Mouse (Mus musculus) adipose tissue, adult 10 weeks (tissue): ENCODE measurements around the gene Olfr827. TPM values are rescaled to one million over a fixed set of nuclear protein-coding genes. Genes with fewer than 3 reads are reported as not detected.

Experiments
- polyA plus RNA-seq: library from polyadenylated mRNA; stranded (reverse); fragments of 350-450 nt; fragmentation: Illumina TruSeq; extraction: RNeasy Lipid Tissue Mini Kit (QIAGEN cat#74804); gene quantifications from one replicate; pipeline ENCODE4 v1.2.3, GENCODE M21; 2014; ENCODE audit warnings: low read depth, low replicate concordance

Olfr827 gene
- not detected for polyA plus RNA-seq

GRCm38 (mm10) chr10:130214303-130214702 is at the start of gene Olfr827:
Gene Olfr827, minus strand, starts transcription at chr10:130214403.

GRCm38 (mm10) chr10:130184086-130184485 is 30.1 kb downstream of the Olfr827 start, which contains the start of gene Olfr826:
Gene Olfr826, minus strand, starts transcription at chr10:130184186.

DNA sequence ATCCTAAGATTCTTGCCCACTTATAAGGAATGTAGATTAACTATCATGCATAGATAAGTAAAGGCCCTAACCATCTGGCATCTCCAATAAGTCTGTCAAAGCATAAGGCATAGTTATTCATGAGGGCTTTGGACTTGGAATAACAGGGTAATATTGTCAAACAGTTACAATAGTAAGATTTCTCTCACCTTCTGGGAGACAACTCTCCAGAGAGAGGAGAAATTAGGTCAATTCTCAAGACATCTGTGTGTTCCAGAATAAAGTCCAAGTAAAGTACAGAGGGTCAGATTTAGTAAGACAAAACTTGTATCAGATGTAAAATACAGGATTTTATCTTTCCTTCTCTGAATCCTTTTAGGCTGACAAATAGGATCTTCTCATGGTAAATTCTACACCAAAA is 47.5 kb downstream of the Olfr827 start, which contains the start of gene Olfr825:
Gene Olfr825 (minus strand): TSS at position 101 of the 400 bp plus-strand sequence.

Other genes with a start within 250 kb of the Olfr827 start
- not detected for gene Olfr819, start 247.1 kb downstream of the Olfr827 start, polyA plus RNA-seq
- not detected for gene Olfr247, start 238.3 kb downstream of the Olfr827 start, polyA plus RNA-seq
- not detected for gene Gm10310, start 229.3 kb downstream of the Olfr827 start, polyA plus RNA-seq
- gene Olfr820, start 201.8 kb downstream of the Olfr827 start, polyA plus RNA-seq: not detected
- gene Olfr821, start 184.1 kb downstream of the Olfr827 start, polyA plus RNA-seq: not detected
- not detected for gene Olfr822, start 143.2 kb downstream of the Olfr827 start, polyA plus RNA-seq
- not detected for gene Olfr823, start 99.0 kb downstream of the Olfr827 start, polyA plus RNA-seq
- gene Olfr824, start 84.4 kb downstream of the Olfr827 start, polyA plus RNA-seq: not detected
- not detected for gene Olfr825, start 47.6 kb downstream of the Olfr827 start, polyA plus RNA-seq
- gene Olfr826, start 30.2 kb downstream of the Olfr827 start, polyA plus RNA-seq: not detected
- not detected for gene Neurod4, start 65.8 kb upstream of the Olfr827 start, polyA plus RNA-seq
- gene Tespa1, start 108.5 kb upstream of the Olfr827 start, polyA plus RNA-seq: 0.84 TPM
- not detected for gene Vmn2r84, start 179.9 kb upstream of the Olfr827 start, polyA plus RNA-seq
- gene Vmn2r85, start 215.3 kb upstream of the Olfr827 start, polyA plus RNA-seq: not detected
- gene Vmn2r86, start 241.6 kb upstream of the Olfr827 start, polyA plus RNA-seq: not detected